Mouse (Mus musculus) lung, postnatal 0 days (tissue): Measurements from ENCODE around the gene Slc12a9. TPM values are rescaled to one million over a fixed set of nuclear protein-coding genes. Genes with fewer than 3 reads are reported as not detected.

Source experiments
- ATAC-seq: fragments of 200-750 bp; cut with Nextera tagmentation; 2 replicates; pipeline ENCODE4 v1.8.0; 2017; ENCODE audit warnings: moderate library complexity
- DNase-seq: peaks from one replicate; pipeline ENCODE4 v3.0.0-alpha.2; 2016; ENCODE audit warnings: low spot score
- H3K27ac ChIP-seq: fragments of 300-500 bp; sonication (generic); 2 replicates; pipeline ENCODE4 v1.5.1; 2014; ENCODE audit warnings: antibody characterized with exemption, mild to moderate bottlenecking, low read length, mixed read lengths
- H3K27me3 ChIP-seq: fragments of 300-500 bp; sonication (generic); replicated peaks from 2 replicates; pipeline ENCODE4 v1.6.1; 2014; ENCODE audit warnings: low read length, mixed read lengths; ENCODE audit not compliant: insufficient read depth
- H3K36me3 ChIP-seq: fragments of 300-500 bp; sonication (generic); 2 replicates; pipeline ENCODE4 v1.6.1; 2014; ENCODE audit warnings: low read length, mixed read lengths; ENCODE audit not compliant: insufficient read depth
- H3K4me1 ChIP-seq: fragments of 300-500 bp; sonication (generic); 2 replicates; pipeline ENCODE4 v1.6.1; 2014; ENCODE audit warnings: antibody characterized with exemption, low read depth, low read length, mixed read lengths; ENCODE audit not compliant: insufficient read depth
- H3K4me2 ChIP-seq: fragments of 300-500 bp; sonication (generic); replicated peaks from 2 replicates; pipeline ENCODE4 v1.6.1; 2014; ENCODE audit warnings: low read depth, mild to moderate bottlenecking, low read length, moderate library complexity, mixed read lengths
- H3K4me3 ChIP-seq: fragments of 300-500 bp; sonication (generic); 2 replicates; pipeline ENCODE4 v1.5.1; 2014; ENCODE audit warnings: low read depth, low read length
- H3K9ac ChIP-seq: fragments of 300-500 bp; sonication (generic); replicated peaks from 2 replicates; pipeline ENCODE4 v1.6.1; 2014; ENCODE audit warnings: low read depth, mild to moderate bottlenecking
- H3K9me3 ChIP-seq: fragments of 300-500 bp; sonication (generic); 2 replicates; pipeline ENCODE4 v1.6.1; 2016; ENCODE audit warnings: low read length, mixed read lengths
- CTCF ChIP-seq: IDR thresholded peaks from 2 replicates; pipeline ENCODE4 v1.5.1; 2016; ENCODE audit warnings: antibody characterized with exemption, mild to moderate bottlenecking
- EP300 ChIP-seq: IDR thresholded peaks from 2 replicates; pipeline ENCODE4 v1.6.1; 2016; ENCODE audit warnings: antibody characterized with exemption, mild to moderate bottlenecking, control low read depth
- WGBS: fragments of 180-500 bp; shearing (Covaris S2); extraction: QIAGEN DNeasy Blood & Tissue Kit; methylation state at CpG from one replicate; pipeline ENCODE4 v1.1.7; 2014; 5-methylcytosine and 5-hydroxymethylcytosine counted together
- polyA plus RNA-seq: library from polyadenylated mRNA; unstranded; fragments of >200 nt; fragmentation: Nextera tagmentation; extraction: Ambion mirVana; gene quantifications from 2 replicates; pipeline ENCODE4 v1.2.1, GENCODE M21; 2015

Slc12a9 gene
- polyA plus RNA-seq, 1 experiment from 2014 or later, result 8.2 TPM

GRCm38 (mm10) chr5:137343412-137343811 is 10.0 kb upstream of the Slc12a9 start:
- ATAC-seq (no peak), DNase-seq (no peak)
- 84% methylated on average over 5 of the region's 5 CpGs for WGBS
- no peak overlapping the region for H3K4me3 ChIP-seq
- no peak overlapping the region for H3K27ac ChIP-seq
- H3K4me2 ChIP-seq, result no peak overlapping the region
- no peaks in the 10 kb centered on the region for H3K9me3 ChIP-seq
- H3K27me3 ChIP-seq, result no peaks in the 10 kb centered on the region
- H3K36me3 ChIP-seq, result no peaks in the 10 kb centered on the region
- peaks cover 3% of the 10 kb centered on the region for H3K4me1 ChIP-seq
- H3K9ac ChIP-seq, result no peak overlapping the region
- TF ChIP-seq CTCF, result no peak
- no peak for TF ChIP-seq EP300

GRCm38 (mm10) chr5:137342407-137343012 is 9.1 kb upstream of the Slc12a9 start:
- Histone ChIP-seq H3K9me3 (no peaks in the 10 kb centered on the region), H3K9ac (no peak overlapping the region), H3K4me3 (no peak overlapping the region), H3K36me3 (no peaks in the 10 kb centered on the region), H3K27ac (no peak overlapping the region), H3K4me1 (no peaks in the 10 kb centered on the region; the same call in none of the 2 replicates), H3K4me2 (no peak overlapping the region), H3K27me3 (no peaks in the 10 kb centered on the region)
- DNase-seq, result peak; percentile 47
- no peak for ATAC-seq
- no peak for TF ChIP-seq EP300
- no peak for TF ChIP-seq CTCF
- WGBS, result 17% methylated on average over 7 of the region's 7 CpGs

GRCm38 (mm10) chr5:137340222-137340621 is 6.8 kb upstream of the Slc12a9 start:
- H3K27ac ChIP-seq, result peak overlapping the region; percentile 91
- no peak for DNase-seq
- no peak for ATAC-seq
- no peaks in the 10 kb centered on the region; the same call in 1 of the 2 replicates for H3K4me1 ChIP-seq
- no peaks in the 10 kb centered on the region for H3K27me3 ChIP-seq
- H3K9me3 ChIP-seq, result no peaks in the 10 kb centered on the region
- H3K4me2 ChIP-seq, result no peak overlapping the region
- H3K4me3 ChIP-seq, result no peak overlapping the region
- no peak for TF ChIP-seq EP300
- TF ChIP-seq CTCF, result no peak
- WGBS, result 59% methylated on average over 6 of the region's 6 CpGs
- H3K9ac ChIP-seq, result no peak overlapping the region
- H3K36me3 ChIP-seq, result no peaks in the 10 kb centered on the region

- peak; percentile 74 for DNase-seq
- 15% methylated on average over 22 of the region's 22 CpGs for WGBS
Observed at GRCm38 (mm10) chr5:137339290-137339979, 6.0 kb upstream of the Slc12a9 start.

GRCm38 (mm10) chr5:137338663-137339289 is 5.4 kb upstream of the Slc12a9 start:
- Histone ChIP-seq H3K9me3 (no peaks in the 10 kb centered on the region), H3K4me2 (peak overlapping the region; percentile 63), H3K36me3 (no peaks in the 10 kb centered on the region), H3K9ac (peak overlapping the region; percentile 41), H3K27me3 (no peaks in the 10 kb centered on the region), H3K4me3 (peak overlapping the region; percentile 38), H3K4me1 (no peaks in the 10 kb centered on the region; the same call in 1 of the 2 replicates), H3K27ac (peak overlapping the region; percentile 91)
- peak; percentile 88 for DNase-seq
- TF ChIP-seq CTCF (no peak), EP300 (peak; percentile 73; the same call in 1 of the 2 replicates)
- ATAC-seq, result peak; percentile 61
- 2% methylated on average over 11 of the region's 11 CpGs for WGBS

More at GRCm38 (mm10) chr5:137339290-137339979, 6.0 kb upstream of the Slc12a9 start:
- TF ChIP-seq CTCF, result no peak
- peak; percentile 73 for TF ChIP-seq EP300
- Histone ChIP-seq H3K4me3 (peak overlapping the region; percentile 38), H3K27me3 (no peaks in the 10 kb centered on the region), H3K4me2 (peak overlapping the region; percentile 63), H3K9me3 (no peaks in the 10 kb centered on the region), H3K9ac (peak overlapping the region; percentile 41), H3K4me1 (no peaks in the 10 kb centered on the region; the same call in 1 of the 2 replicates), H3K36me3 (no peaks in the 10 kb centered on the region), H3K27ac (peak overlapping the region; percentile 91)
- peak; percentile 69 for ATAC-seq

- DNase-seq (peak; percentile 97), ATAC-seq (peak; percentile 82)
- TF ChIP-seq EP300 (no peak), CTCF (no peak)
- Histone ChIP-seq H3K4me3 (peak overlapping the region; percentile 38), H3K9me3 (no peaks in the 10 kb centered on the region), H3K9ac (peak overlapping the region; percentile 41), H3K4me2 (peak overlapping the region; percentile 63), H3K4me1 (no peaks in the 10 kb centered on the region; the same call in 1 of the 2 replicates), H3K27me3 (no peaks in the 10 kb centered on the region), H3K36me3 (no peaks in the 10 kb centered on the region), H3K27ac (peak overlapping the region; percentile 91)
- WGBS, result under 1% methylated on average over 19 of the region's 19 CpGs
Observed at GRCm38 (mm10) chr5:137338256-137338655, 4.9 kb upstream of the Slc12a9 start.
